Mouse (Mus musculus): ENCODE results near the gene Tmem238l.

The Tmem238l gene

DNA sequence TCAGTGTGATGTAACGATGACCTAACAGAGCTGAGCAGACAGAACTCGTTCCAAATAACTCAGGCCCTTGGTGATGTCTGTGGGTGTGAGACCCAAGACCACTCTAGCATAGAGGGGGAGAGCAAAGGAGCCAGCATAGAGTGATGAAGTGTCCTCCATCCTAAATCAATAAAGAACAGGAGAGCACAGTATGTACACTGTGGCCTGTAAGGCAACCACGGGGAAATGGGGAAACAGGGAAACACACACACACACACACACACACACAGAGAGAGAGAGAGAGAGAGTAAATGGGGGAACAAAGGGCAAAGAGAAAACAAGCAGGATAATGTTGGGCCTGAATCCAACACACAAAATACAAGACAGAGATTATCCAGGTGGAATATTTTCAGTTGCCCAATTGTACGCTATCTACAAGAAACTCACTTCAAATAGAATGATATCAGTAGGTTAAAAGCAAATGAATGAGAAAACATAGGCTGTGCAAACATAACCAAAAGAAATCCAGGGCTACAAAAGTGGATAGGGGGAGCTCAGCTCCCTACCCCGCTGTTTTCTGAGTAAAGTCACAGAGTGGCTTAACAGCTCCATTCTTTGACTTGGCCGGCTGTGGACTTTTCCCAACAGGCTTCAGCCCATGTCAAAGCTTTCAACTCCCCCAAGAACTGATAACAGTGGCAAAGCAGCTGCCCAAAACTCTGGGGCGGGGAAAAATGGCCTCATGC is 19.3 kb downstream of the Tmem238l start:
- DNase-seq (ENCODE audit: low read depth in 1 of 2, low spot score in 2 of 2) = no peak

DNA sequence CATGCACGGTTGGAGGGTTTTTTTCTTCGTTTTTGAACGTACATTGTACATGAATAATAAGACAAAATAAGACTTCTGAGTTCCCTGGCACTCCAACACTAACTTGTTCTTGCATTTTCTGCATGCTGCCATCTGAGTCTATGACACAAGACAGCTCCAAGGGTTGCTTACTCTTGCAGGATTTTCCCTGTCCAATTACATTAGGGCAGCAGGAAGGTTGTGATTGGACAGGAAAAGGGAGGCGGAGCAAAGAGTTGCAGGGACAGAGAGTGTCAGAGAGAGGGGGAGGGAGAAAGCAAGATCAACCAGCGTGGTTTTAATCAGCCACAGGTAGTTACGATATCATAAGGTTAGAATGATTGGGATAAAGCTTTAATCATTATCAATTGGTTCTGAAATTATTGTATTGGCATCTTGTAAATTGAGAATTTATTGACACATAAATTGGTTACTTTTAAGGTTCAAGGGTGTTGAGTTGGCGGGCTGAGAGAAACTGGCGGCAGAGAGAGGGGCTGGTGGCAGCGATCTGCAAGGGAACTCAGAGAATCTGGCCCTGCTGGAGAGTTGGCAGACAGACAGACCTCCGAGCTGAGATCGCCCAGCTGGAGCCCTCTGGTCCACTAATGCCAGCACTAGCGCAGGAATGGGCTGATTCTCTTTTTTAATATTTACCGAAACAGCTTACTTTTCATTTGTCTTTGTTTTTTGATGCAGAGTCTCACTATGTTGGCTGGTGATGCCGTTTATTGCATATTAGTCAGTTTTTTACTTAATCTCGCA is 25.1 kb downstream of the Tmem238l start:
- no peak for DNase-seq (ENCODE audit: low read depth in 1 of 2, low spot score in 2 of 2)

DNA sequence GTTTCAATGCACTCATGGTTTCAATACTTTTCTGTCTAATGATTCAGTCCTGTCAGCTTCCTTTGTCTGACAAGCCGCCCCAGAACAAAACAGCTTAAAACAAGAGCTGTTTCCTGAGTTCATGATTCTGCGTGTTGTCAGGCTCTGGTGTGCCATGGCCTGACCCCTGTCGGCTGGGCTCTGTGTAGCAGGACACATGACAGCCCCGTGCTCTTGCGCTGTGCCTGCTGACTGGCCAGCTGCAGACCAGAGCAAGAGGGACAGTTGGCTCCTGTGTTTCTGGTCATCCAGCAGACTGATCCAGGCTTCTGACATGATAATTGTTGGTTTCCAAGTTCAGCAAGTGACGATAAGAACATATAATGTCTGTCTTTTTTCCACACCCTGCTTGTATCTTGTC is 26.4 kb downstream of the Tmem238l start:
- DNase-seq (ENCODE audit: low read depth in 1 of 2, low spot score in 2 of 2) = no peak

DNA sequence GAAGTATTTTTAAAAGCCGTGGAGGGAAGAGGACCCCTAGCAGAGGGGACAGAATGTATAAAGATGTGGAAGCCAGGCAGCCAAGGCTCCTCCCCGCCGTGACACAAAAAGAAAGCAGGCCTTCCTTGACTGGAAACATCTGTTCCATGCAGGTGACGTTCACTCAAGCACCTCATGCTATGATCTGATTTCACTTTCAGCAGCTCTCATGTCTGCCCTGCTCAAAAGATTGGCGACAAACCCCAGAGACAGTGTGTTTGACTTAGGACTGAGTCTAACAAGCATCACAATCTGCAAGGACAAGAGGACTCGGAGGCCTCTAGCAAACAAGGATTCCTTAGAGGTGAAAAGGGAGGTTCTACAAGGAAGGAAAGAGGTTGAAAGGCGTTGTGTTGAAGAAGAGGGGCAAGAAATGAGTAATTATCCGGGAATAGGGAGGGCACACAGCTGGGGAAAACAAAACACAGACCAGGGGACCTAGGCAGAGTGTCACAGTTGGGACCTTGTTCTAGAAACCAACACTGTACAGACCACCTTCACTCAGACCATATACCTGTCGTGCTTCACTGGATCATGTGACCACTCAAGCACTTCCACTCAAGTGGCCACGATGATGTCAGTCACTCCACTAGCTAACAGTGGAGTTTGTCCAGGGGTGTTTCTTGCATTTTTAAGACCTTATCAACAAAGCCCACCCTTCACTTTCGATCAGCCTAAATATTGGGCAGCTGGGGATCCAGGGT is 27.2 kb downstream of the Tmem238l start:
- no peak for DNase-seq (ENCODE audit: low read depth in 1 of 2, low spot score in 2 of 2)

DNA sequence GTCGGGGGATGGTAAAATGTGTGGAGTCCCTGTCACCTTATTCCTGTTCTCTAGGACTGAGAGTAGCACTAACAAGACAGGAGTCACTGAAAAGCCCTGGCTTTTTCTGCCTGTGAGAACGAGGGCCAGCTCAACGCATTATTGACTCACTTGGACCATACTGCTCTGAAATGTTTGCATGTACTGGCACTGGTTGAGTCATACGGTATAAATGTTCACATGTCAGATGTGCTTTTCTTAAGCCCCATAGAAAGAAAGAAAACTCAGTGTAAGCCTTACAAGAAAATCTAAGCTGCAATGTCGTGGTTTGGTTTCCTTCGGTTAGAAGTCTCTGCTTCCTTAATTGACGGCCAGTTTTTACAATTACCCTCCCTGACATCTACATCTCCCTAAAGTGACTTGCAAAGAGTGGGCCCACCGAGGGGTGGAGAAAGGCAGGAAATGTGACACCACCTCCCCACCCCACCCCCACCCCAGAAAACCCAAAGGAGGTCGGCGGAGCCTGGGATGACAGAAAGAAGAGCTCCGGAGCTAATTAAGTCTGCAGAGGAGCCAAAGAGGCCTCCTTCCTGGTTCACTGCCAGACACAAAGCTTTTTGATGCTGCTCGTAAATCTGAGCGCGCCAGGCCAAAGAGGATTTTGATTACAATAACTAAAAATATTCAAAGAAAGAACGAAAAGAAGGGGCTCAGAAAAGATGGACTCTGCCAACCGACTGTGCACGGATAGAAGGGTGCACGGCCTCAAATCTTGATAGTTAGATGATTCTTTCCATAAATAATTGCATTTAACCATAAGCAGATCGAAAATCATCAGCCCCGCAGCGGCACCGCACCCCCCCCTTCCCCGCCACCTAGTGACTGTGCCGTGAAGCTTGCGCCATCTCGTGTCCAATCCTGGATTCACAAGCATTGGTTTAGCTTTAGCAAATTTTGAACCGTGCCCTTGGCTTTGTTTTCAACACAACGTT is 28.0 kb downstream of the Tmem238l start:
- peak in 1 of 2 experiments; percentile 3 for DNase-seq (ENCODE audit: low read depth in 1 of 2, low spot score in 2 of 2)

DNA sequence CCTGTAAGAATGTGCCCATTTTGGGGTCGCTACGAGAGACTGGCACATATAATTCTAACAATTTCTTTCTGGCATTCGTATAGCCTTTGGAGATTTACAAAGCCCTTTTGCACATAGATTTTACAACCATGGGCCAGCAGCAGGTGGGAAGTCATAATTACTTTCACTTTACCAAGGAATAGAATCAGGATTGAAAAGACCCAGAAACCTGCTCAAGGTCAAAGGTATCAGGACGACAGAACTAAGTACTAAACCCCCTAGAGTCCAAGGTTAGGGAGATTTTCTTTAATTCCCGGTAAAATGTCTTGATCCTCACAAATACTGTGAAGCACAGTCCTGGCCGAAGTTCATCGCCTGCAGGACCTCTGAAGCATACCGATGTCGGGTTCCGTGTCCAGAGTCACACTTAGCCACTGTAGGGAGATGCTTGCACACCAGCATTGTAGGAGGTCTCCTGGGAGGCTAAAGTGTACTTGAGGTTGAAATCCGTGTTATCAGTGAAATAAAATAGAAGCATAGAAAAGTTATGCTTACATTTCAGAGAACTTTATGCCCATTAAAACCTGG is 28.8 kb downstream of the Tmem238l start:
- no peak for DNase-seq (ENCODE audit: low read depth in 1 of 2, low spot score in 2 of 2)

DNA sequence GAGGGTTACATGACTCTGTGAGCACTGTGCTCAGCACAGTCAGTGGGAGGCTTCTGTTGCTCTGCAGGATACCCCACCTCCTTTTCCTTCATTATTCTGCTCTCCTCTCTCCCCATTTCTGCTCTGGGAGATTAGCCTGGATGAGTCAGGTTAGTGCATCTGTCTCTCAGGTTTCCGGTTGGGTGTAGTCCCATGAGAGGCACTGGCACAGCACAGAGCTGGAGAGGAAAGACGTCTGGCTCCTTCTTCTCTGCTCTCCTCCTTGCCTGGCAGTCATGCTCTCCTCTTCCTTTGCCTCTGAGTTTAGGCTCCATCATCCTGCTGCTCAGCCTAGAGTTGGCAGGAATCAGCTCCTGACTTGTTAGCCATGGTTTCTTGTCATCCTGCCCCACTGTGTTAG is 35.7 kb downstream of the Tmem238l start:
- no peak for DNase-seq (ENCODE audit: low read depth in 1 of 2, low spot score in 2 of 2)

DNA sequence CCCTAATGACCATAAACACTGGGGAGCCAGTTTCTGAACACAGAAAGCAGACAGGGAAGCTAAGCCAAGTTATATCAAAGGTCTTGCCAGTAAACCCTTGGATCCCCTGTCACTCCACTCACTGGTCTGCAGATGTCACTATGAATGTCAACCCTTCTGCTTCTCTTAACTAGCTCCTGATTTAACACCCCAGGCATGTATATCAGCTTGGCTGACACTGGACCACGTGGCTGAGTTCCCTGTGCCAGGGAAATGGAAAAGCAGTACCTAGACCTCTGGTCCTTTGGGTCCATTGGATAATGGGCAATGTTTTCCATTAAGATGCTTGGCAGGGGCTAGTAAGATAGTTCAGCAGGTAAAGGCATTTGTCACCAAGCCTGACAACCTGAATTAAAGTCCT is 37.2 kb downstream of the Tmem238l start:
- DNase-seq (ENCODE audit: low read depth in 1 of 2, low spot score in 2 of 2) = no peak

DNA sequence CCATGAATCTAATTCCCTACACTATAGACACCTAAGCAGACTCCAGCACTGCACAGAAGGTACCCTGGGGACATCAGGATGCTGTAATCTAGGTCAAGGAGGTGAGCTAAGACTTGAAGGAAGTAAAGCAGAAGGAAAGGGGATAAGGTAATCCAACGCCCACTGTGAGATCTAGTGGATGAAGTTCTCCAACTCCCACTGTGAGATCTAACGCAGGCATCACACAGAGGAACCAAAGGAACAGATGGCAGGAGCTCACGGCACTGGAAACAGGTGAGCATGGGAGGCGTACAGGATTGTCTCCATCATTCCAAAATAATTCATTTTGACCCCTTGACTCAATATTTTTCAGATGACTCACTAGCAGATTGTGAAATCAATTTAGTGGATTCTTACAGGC is 40.0 kb downstream of the Tmem238l start:
- DNase-seq (ENCODE audit: low read depth in 1 of 2, low spot score in 2 of 2) = no peak

DNA sequence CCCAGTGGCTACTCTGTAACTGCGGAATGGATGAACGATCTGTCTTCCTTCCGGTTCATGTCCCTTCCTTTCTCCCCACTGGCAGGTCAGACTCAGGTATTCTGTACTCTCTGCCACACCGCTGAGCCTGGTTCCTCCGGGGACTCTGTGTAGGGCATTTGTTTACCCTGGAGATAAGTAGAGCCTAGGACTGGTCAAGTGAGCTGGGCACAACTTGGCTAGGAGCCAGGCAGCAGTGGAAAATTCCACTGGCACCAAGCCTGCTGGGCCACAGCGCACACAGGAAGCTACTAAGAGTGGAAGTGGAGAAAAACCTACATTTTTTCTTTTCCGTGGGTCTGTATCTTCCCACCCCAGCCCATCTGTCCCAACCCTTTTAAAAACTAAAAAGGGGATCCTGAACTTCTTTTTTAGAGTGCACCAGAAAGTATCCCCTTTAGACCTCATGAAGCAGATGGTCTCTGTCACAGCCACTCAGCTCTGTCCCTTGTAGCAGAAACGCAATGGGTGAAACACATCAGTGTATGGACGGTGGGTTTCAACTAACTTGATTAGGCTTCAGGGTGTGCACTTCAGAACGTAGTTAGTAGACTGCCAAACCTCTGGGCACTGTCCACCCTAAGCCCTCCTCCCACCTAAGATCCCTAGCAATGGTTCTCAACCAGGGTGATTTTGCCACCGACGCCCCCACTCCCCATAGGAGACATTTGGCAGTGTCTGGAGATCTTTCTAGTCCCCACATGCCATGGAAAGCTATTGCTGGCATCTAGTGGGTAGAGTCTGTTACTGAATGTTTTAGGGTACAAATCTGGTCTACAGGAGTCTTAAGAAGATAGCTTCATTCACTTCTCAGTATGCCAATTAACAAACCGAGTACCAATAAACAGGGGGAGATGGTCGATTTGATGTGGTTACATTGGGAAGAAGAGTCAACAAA is 42.3 kb downstream of the Tmem238l start:
- no peak for DNase-seq (ENCODE audit: low read depth in 1 of 2, low spot score in 2 of 2)

DNA sequence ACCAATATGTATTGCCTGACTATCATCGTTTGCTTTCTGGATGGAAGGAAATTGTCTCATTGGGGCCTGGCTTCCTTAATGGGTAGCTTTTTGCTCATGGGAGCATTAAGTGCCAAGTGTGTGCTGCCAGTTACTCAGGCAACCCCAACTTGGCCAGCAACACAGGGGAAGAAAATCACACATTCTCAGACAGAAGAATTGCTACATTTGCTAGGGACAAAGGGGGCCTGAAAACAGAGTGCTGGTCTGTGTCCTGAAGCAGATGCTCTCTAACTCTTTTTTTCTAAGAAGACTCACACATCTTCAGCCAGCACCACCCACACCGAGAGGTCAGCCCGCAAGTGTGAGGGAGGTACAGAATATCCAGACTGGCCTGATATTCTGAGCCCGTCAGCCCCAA is 44.2 kb downstream of the Tmem238l start:
- DNase-seq (ENCODE audit: low read depth in 1 of 2, low spot score in 2 of 2) = no peak

DNA sequence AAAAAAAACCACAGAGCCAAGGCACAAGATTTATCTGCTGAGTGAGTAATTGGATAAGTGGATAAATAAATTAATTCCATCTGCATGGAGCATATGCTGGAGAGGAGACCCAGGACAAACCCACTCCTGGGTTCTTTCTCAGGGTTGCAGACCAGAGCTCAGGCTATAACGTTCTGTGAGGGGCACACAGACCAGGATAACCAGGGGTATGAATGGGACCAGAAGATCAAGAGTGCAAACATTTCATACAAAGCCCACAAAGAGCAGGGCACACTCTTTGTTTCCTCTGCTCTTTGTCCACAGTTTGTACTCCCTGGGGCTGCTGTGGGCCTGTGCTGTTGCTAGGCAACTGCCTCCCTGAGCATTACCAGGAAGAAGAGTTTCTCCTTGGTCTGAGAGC is 45.3 kb downstream of the Tmem238l start:
- no peak for DNase-seq (ENCODE audit: low read depth in 1 of 2, low spot score in 2 of 2)

DNA sequence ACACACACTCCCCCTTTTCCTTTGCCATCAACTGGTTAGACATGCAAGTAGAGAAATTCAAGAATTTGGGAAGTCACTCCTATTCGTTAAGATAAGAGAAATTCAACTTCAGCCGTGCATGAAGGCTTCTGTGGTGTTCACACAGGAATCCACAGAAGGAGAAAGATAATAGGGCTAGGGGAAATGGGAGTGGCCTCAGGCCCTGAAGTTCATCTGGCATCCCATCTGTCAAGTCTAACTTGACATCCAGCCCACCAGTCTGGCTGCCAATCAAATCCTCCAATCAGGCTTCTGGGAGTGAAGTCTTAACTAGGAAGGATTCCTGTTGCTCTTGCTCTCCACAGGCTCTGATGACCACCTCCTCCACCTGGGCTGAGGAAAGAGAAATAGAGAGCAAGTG is 46.5 kb downstream of the Tmem238l start:
- no peak for DNase-seq (ENCODE audit: low read depth in 1 of 2, low spot score in 2 of 2)

DNA sequence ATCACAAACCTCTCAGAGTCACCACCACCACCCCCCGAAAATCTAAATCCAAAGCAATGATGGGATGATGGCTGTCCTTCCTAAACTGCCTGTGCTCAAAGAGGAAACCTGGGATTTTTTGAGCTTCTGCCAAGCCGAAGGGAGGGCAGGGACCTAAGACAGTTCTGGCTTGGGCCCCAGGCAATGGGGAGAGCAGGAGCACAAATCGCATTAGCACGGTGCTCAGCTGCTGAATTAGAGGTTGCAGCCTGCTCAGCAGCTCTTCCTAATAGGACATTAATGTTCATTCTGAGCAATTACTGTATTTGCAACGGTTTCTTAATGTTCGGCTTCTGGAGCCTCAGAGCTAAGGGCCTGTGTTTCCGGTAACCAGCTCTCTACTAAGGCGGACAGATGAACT is 51.5 kb downstream of the Tmem238l start:
- DNase-seq (ENCODE audit: low read depth in 1 of 2, low spot score in 2 of 2) = no peak

DNA sequence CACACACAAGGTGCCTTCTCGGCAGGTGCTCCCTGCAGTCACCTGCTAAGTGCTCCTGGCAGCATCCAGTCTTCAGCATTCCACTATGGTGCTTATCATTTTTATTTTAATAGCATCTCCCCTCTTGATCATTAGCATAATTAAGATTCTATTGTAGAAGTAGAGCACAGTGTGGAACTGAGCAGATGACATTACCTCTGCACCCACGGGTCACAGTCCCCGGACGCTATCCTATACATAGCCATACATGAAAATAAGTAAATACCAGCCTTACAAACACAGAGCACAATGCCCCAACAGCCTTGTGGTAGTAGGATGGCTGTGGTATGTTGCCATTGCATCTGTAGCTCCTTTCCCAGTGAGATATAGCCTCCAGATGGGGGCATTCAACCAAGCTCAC is 52.1 kb downstream of the Tmem238l start:
- no peak for DNase-seq (ENCODE audit: low read depth in 1 of 2, low spot score in 2 of 2)

DNA sequence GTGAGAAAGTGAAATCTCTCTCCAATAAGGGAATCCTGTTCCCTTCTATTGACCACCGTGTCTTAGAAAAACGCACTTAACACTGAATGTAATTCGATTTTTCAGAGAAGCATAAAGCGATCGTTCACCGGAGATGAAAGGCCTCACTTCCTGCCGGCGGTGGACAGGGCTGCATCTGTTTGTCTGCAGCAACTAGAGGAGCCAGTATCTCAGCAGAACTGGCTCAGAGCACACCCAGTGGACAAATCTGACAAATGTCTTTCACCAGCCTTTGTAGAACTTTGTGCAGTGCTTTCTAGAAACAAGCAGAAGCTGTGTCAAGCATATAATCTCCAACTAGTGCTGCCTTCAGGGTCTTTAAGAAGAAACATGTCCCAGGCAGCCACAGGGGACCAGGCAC is 54.0 kb downstream of the Tmem238l start:
- DNase-seq (ENCODE audit: low read depth in 1 of 2, low spot score in 2 of 2) = no peak

DNA sequence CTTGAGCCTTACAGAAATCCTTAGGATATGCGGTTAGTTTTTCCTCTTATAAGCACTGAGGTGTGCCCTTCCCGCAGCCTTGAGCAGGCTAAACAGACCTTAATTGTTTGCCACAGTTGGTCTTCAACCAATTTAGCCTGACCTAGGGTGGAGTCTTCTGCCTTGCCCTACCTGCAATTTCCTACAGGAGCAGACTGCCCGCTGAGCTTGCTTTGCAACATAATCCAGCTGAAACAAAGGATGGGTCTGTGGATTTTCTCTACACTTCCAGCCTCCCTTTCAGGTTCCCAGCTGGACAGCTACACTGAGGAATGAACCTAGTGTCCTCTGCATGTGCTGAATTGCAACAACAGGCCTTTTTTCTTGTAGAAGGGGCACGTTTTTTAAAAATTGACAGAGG is 55.2 kb downstream of the Tmem238l start:
- DNase-seq (ENCODE audit: low read depth in 1 of 2, low spot score in 2 of 2) = no peak

Data from monocyte, adult 2 months (primary cell).